Mouse (Mus musculus): ENCODE results near the gene Riiad1.
A peak's percentile ranks its signal among the peaks of the same experiment; 100 is the strongest.

Riiad1 gene

GRCm38 (mm10) chr3:94480291-94480884, at the start of gene Riiad1:
TSS of gene Riiad1 (minus strand) at chr3:94480341.
- DNase-seq (ENCODE audit: low read depth, low spot score) = no peak

GRCm38 (mm10) chr3:94526731-94527130, 46.6 kb upstream of the Riiad1 start:
- DNase-seq (ENCODE audit: low read depth, low spot score) = no peak

GRCm38 (mm10) chr3:94506664-94507063, 26.5 kb upstream of the Riiad1 start:
- peak; percentile 45 for DNase-seq (ENCODE audit: low read depth, low spot score)

- DNase-seq (ENCODE audit: low read depth, low spot score) = peak; percentile 75
Measured at GRCm38 (mm10) chr3:94502243-94502642, 22.1 kb upstream of the Riiad1 start.

GRCm38 (mm10) chr3:94497162-94497561, 17.0 kb upstream of the Riiad1 start:
- no peak for DNase-seq (ENCODE audit: low read depth, low spot score)

- peak; percentile 17 for DNase-seq (ENCODE audit: low read depth, low spot score)
Measured at GRCm38 (mm10) chr3:94487581-94487980, 7.4 kb upstream of the Riiad1 start.

GRCm38 (mm10) chr3:94485922-94486321, 5.8 kb upstream of the Riiad1 start:
- no peak for DNase-seq (ENCODE audit: low read depth, low spot score)

GRCm38 (mm10) chr3:94483790-94484439, 3.8 kb upstream of the Riiad1 start:
- no peak for DNase-seq (ENCODE audit: low read depth, low spot score)

GRCm38 (mm10) chr3:94482764-94483385, 2.7 kb upstream of the Riiad1 start:
- peak; percentile 77 for DNase-seq (ENCODE audit: low read depth, low spot score)

- DNase-seq (ENCODE audit: low read depth, low spot score) = no peak
Measured at GRCm38 (mm10) chr3:94481429-94481828, 1.3 kb upstream of the Riiad1 start.

- DNase-seq (ENCODE audit: low read depth, low spot score) = no peak
Measured at GRCm38 (mm10) chr3:94479564-94479963, 577 bp downstream of the Riiad1 start.

GRCm38 (mm10) chr3:94478591-94479169, 1.5 kb downstream of the Riiad1 start:
- DNase-seq (ENCODE audit: low read depth, low spot score) = no peak

GRCm38 (mm10) chr3:94477981-94478422, 2.1 kb downstream of the Riiad1 start, which contains the start of gene Celf3:
TSS of gene Celf3 (plus strand) at chr3:94478295.
- no peak for DNase-seq (ENCODE audit: low read depth, low spot score)

- no peak for DNase-seq (ENCODE audit: low read depth, low spot score)
Measured at GRCm38 (mm10) chr3:94477444-94477843, 2.7 kb downstream of the Riiad1 start.

- no peak for DNase-seq (ENCODE audit: low read depth, low spot score)
Measured at GRCm38 (mm10) chr3:94476301-94477035, 3.7 kb downstream of the Riiad1 start.

GRCm38 (mm10) chr3:94473567-94474232, 6.4 kb downstream of the Riiad1 start:
- no peak for DNase-seq (ENCODE audit: low read depth, low spot score)

- DNase-seq (ENCODE audit: low read depth, low spot score) = no peak
Measured at GRCm38 (mm10) chr3:94473115-94473505, 7.0 kb downstream of the Riiad1 start.

- no peak for DNase-seq (ENCODE audit: low read depth, low spot score)
Measured at GRCm38 (mm10) chr3:94472447-94473114, 7.6 kb downstream of the Riiad1 start.

- DNase-seq (ENCODE audit: low read depth, low spot score) = no peak
Measured at GRCm38 (mm10) chr3:94468931-94469330, 11.2 kb downstream of the Riiad1 start.

- no peak for DNase-seq (ENCODE audit: low read depth, low spot score)
Measured at GRCm38 (mm10) chr3:94465632-94466430, 14.3 kb downstream of the Riiad1 start.
